Mouse (Mus musculus): Measurements from ENCODE around the gene Sema3g. TPM values are rescaled to one million over a fixed set of nuclear protein-coding genes. Genes with fewer than 3 reads are reported as not detected.
A peak's percentile ranks its signal among the peaks of the same experiment; 100 is the strongest.

Gene Sema3g
- 0.51 and 0.73 TPM in 2 replicates for polyA plus RNA-seq (2016; fragmentation: Nextera tagmentation; extraction: Ambion mirVana)

DNA sequence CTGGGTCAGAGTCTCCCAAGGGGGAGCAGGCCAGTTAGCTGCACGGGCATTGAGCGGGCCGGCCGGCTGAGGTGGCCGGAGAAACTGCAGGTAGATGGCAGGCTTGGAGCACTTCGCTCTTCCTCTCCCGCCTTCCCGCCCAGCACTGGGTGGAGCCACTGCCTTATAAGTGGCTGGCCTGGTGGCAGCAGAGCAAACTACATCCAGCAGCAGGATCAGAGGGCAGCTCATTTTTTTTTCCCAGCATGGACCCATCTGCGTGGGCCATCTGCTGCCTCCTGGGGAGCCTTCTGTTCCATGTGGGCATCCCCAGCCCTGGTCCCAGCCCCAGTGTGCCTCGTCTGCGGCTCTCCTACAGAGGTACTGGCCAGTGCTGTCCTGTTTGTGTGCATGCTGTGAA, at the start of gene Sema3g:
Gene Sema3g (plus strand): TSS at position 195 of the 400 bp plus-strand sequence.
- WGBS: 10% methylated on average over 11 of the region's 11 CpGs
- Histone ChIP-seq H3K36me3 (no peaks in the 10 kb centered on the region), H3K4me3 (peak within 1 kb of the TSS; percentile 9; the same call in 1 of the 2 replicates)

GRCm38 (mm10) chr14:31168425-31168824, 49.2 kb upstream of the Sema3g start, which contains the start of gene Stab1:
Gene Stab1, minus strand, starts transcription at chr14:31168641.
- peaks cover 19% of the 10 kb centered on the region for H3K4me1 ChIP-seq
- H3K9me3 ChIP-seq (replicated peaks): no peaks in the 10 kb centered on the region
- H3K36me3 ChIP-seq: peaks cover 40% of the 10 kb centered on the region
- 55% methylated on average over 10 of the region's 10 CpGs for WGBS
- no peak for DNase-seq (ENCODE audit: low spot score)
- H3K4me3 ChIP-seq: peak within 1 kb of the TSS; percentile 27
- no peaks in the 10 kb centered on the region for H3K27me3 ChIP-seq (ENCODE audit: low read depth, poor library complexity, severe bottlenecking)
- peak within 1 kb of the TSS; percentile 50; the same call in 1 of the 2 replicates for H3K27ac ChIP-seq

More for the DNA sequence above, at the start of gene Sema3g:
- DNase-seq (ENCODE audit: low spot score): peak; percentile 67
- Histone ChIP-seq H3K27me3 (ENCODE audit: low read depth, poor library complexity, severe bottlenecking) (no peaks in the 10 kb centered on the region), H3K27ac (peak within 1 kb of the TSS; percentile 57), H3K9me3 (replicated peaks) (no peaks in the 10 kb centered on the region), H3K4me1 (peaks cover 32% of the 10 kb centered on the region)

- peaks cover 19% of the 10 kb centered on the region for H3K4me1 ChIP-seq
- no peaks in the 10 kb centered on the region for H3K9me3 ChIP-seq (replicated peaks)
- no peak overlapping the region for H3K4me3 ChIP-seq
- no peaks in the 10 kb centered on the region for H3K27me3 ChIP-seq (ENCODE audit: low read depth, poor library complexity, severe bottlenecking)
- DNase-seq (ENCODE audit: low spot score): no peak
- peaks cover 51% of the 10 kb centered on the region for H3K36me3 ChIP-seq
- no peak overlapping the region for H3K27ac ChIP-seq
- 83% methylated on average over 6 of the region's 6 CpGs for WGBS
Observed at GRCm38 (mm10) chr14:31169508-31169907, 48.2 kb upstream of the Sema3g start.

DNA sequence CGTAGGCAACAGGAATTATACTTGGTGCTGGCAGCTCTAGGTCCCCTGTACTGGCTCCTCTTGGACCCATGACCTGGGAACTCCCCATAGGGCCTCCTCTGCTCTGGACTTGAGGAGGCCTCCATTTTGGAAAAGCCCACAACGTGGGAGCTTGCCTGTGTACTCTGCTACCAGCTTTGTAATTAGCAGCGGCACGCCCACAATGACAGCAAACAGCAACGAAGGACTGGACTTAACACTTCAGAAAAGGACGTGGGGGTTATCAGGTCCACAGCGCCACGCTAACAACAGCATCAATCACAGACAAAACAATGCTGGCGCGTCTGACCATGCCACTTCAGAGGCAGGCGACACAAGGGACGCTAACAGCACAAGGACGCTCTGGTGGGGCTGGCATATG, 46.7 kb upstream of the Sema3g start:
- Histone ChIP-seq H3K36me3 (peaks cover 65% of the 10 kb centered on the region), H3K4me1 (peaks cover 15% of the 10 kb centered on the region), H3K9me3 (replicated peaks) (no peaks in the 10 kb centered on the region), H3K4me3 (no peak overlapping the region), H3K27ac (no peak overlapping the region), H3K27me3 (ENCODE audit: low read depth, poor library complexity, severe bottlenecking) (no peaks in the 10 kb centered on the region)
- no peak for DNase-seq (ENCODE audit: low spot score)
- WGBS: 88% methylated on average over 13 of the region's 13 CpGs

DNA sequence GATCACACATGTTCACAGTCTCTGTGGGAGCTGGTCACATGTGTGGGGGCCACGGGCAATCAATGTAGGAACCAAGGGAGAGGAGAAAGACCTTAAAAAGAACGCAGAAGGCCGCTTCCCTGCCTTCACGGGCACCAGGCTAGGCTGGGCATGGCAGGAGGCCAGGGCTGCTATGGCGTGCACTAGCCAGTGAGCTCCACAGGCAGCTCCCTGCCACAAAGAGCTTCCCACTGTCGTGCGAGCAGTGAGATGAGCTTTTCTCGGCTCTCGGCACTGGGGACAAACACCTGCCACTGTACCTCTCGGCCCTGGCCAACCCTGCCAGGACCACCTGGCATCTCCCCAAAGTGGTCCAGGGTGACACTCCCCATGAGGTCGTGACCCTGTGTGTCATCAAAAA, 46.3 kb upstream of the Sema3g start:
- WGBS: 93% methylated on average over 11 of the region's 11 CpGs
- Histone ChIP-seq H3K4me3 (no peak overlapping the region), H3K27ac (no peak overlapping the region), H3K36me3 (peaks cover 69% of the 10 kb centered on the region), H3K9me3 (replicated peaks) (no peaks in the 10 kb centered on the region), H3K4me1 (peaks cover 11% of the 10 kb centered on the region), H3K27me3 (ENCODE audit: low read depth, poor library complexity, severe bottlenecking) (no peaks in the 10 kb centered on the region)
- DNase-seq (ENCODE audit: low spot score): no peak

DNA sequence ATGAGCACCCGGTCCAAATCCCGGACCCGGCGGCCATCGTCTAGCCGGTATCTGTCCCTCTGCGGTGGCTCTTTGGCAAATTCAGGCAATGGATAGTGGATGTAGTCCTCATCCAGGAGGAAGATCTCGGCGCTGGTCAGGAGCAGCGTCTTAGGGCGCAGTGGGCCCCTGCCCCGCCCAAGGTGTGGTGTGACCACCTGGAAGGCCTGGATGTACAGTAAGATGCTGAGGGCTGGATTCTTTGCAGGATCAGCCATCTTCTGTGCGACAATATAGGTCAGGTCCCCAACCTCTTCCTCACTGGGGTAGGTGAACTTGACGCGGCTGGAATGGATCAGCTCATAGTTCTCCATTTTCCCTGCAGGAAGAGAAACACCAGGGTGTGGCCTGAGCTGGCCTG, 45.8 kb upstream of the Sema3g start:
- Histone ChIP-seq H3K4me1 (peaks cover 9% of the 10 kb centered on the region; the same call in 1 of the 2 replicates), H3K27me3 (ENCODE audit: low read depth, poor library complexity, severe bottlenecking) (no peaks in the 10 kb centered on the region), H3K27ac (no peak overlapping the region), H3K4me3 (no peak overlapping the region), H3K9me3 (replicated peaks) (no peaks in the 10 kb centered on the region), H3K36me3 (peaks cover 74% of the 10 kb centered on the region)
- no peak for DNase-seq (ENCODE audit: low spot score)
- 97% methylated on average over 15 of the region's 15 CpGs for WGBS

GRCm38 (mm10) chr14:31172781-31173455, 44.7 kb upstream of the Sema3g start:
- no peak overlapping the region for H3K4me3 ChIP-seq
- 89% methylated on average over 18 of the region's 18 CpGs for WGBS
- no peaks in the 10 kb centered on the region for H3K27me3 ChIP-seq (ENCODE audit: low read depth, poor library complexity, severe bottlenecking)
- no peak for DNase-seq (ENCODE audit: low spot score)
- peaks cover 85% of the 10 kb centered on the region for H3K36me3 ChIP-seq
- peaks cover 9% of the 10 kb centered on the region; the same call in 1 of the 2 replicates for H3K4me1 ChIP-seq
- no peaks in the 10 kb centered on the region for H3K9me3 ChIP-seq (replicated peaks)
- no peak overlapping the region for H3K27ac ChIP-seq

DNA sequence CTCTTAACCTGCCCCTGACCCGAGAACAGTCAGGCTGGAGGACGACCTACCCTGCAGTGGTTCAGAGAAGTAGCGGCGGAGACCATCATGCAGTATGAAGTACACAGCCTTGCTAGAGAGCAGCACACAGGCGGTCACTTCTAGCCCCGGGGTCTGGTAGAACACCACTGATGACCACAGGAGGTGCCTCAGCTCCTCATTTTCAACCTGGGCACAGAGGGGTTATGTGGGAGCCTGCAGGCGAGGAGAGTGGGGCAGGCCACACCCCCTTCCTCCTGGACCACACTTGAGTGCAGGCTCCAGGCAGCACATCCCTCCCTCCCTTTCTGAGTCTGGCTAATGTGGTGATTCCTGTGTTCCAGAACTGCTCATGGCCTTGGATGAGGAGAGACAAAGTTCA, 44.1 kb upstream of the Sema3g start:
- no peaks in the 10 kb centered on the region for H3K9me3 ChIP-seq (replicated peaks)
- peaks cover 91% of the 10 kb centered on the region for H3K36me3 ChIP-seq
- DNase-seq (ENCODE audit: low spot score): no peak
- H3K4me1 ChIP-seq: peaks cover 5% of the 10 kb centered on the region; the same call in 1 of the 2 replicates
- no peak overlapping the region for H3K4me3 ChIP-seq
- H3K27ac ChIP-seq: no peak overlapping the region
- no peaks in the 10 kb centered on the region for H3K27me3 ChIP-seq (ENCODE audit: low read depth, poor library complexity, severe bottlenecking)
- 87% methylated on average over 7 of the region's 7 CpGs for WGBS

DNA sequence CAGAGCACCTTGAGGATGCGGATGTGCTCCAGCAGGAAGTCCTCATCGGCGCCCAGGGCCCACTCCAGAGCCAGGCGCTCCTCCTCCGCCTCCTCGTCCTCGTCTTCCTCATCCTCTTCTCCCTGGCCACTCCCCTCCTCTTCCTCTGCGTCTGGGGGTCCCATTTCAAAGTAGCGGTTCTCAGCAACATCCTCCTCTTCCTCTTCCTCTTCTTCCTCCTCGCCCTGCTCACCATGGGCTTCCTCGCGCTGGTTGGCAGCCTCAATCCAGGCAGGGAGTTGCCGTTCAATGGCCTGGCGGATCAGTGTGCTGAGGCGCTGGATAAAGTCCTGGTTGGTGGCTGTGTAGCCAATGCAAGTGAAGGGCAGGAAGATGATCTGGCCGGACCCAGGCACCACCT, 40.4 kb upstream of the Sema3g start:
- 91% methylated on average over 16 of the region's 16 CpGs for WGBS
- no peak overlapping the region for H3K27ac ChIP-seq
- peaks cover 100% of the 10 kb centered on the region for H3K36me3 ChIP-seq
- no peak for DNase-seq (ENCODE audit: low spot score)
- no peak overlapping the region for H3K4me3 ChIP-seq
- no peaks in the 10 kb centered on the region for H3K9me3 ChIP-seq (replicated peaks)
- no peaks in the 10 kb centered on the region for H3K27me3 ChIP-seq (ENCODE audit: low read depth, poor library complexity, severe bottlenecking)
- no peaks in the 10 kb centered on the region for H3K4me1 ChIP-seq

DNA sequence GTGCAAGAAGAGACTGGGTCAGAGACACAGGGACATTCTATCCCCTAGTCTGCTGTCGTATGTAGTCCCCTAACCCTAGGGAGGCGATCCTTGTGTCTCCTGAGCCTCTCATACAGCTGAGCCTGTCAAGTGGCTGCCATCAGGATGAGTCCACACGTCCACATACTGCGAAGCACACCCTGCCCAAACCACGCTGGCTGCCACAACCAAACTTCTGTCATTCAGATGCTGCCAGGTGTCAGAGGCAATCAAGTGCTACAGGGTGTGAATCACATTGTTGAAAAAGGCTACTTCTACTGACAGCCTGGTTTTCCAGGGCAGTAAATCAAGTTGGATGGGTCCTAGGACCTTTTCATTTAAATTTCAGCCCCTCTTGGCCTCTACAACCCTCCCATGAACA, 39.9 kb upstream of the Sema3g start:
- peaks cover 100% of the 10 kb centered on the region for H3K36me3 ChIP-seq
- no peak overlapping the region for H3K4me3 ChIP-seq
- H3K4me1 ChIP-seq: no peaks in the 10 kb centered on the region
- DNase-seq (ENCODE audit: low spot score): no peak
- H3K27ac ChIP-seq: no peak overlapping the region
- H3K27me3 ChIP-seq (ENCODE audit: low read depth, poor library complexity, severe bottlenecking): no peaks in the 10 kb centered on the region
- no peaks in the 10 kb centered on the region for H3K9me3 ChIP-seq (replicated peaks)
- 93% methylated on average over 5 of the region's 5 CpGs for WGBS

- WGBS: 94% methylated on average over 12 of the region's 12 CpGs
- Histone ChIP-seq H3K36me3 (peaks cover 100% of the 10 kb centered on the region), H3K27ac (no peak overlapping the region), H3K27me3 (ENCODE audit: low read depth, poor library complexity, severe bottlenecking) (no peaks in the 10 kb centered on the region), H3K9me3 (replicated peaks) (no peaks in the 10 kb centered on the region), H3K4me3 (no peak overlapping the region), H3K4me1 (no peaks in the 10 kb centered on the region)
- no peak for DNase-seq (ENCODE audit: low spot score)
Observed at GRCm38 (mm10) chr14:31179677-31180365, 37.8 kb upstream of the Sema3g start.

DNA sequence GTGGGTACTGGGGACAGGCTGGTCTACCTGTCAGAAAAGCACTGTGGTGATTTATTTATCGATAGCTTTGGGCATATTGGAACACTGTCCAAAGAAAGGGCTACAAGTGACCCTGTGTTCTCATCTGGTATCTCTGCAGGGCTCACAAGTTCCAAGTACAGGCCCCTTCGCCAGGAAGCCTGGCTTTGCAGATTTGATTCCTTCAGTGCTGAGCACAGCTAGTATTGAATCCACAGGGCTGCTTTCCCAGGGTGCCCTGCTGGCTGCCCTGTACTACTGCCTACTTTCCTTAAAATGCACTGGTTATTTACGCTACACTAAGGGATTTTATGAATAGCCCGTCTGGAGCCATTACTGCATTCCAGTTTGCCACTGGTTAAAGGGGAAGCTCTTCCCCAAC, 36.1 kb upstream of the Sema3g start:
- DNase-seq (ENCODE audit: low spot score): no peak
- Histone ChIP-seq H3K9me3 (replicated peaks) (no peaks in the 10 kb centered on the region), H3K4me1 (no peaks in the 10 kb centered on the region), H3K36me3 (peaks cover 100% of the 10 kb centered on the region), H3K4me3 (no peak overlapping the region), H3K27me3 (ENCODE audit: low read depth, poor library complexity, severe bottlenecking) (no peaks in the 10 kb centered on the region), H3K27ac (no peak overlapping the region)
- 90% methylated on average over 4 of the region's 4 CpGs for WGBS

- Histone ChIP-seq H3K27me3 (ENCODE audit: low read depth, poor library complexity, severe bottlenecking) (no peaks in the 10 kb centered on the region), H3K4me1 (no peaks in the 10 kb centered on the region), H3K27ac (no peak overlapping the region), H3K36me3 (peaks cover 100% of the 10 kb centered on the region), H3K4me3 (no peak overlapping the region), H3K9me3 (replicated peaks) (no peaks in the 10 kb centered on the region)
- WGBS: 82% methylated on average over 2 of the region's 2 CpGs
- no peak for DNase-seq (ENCODE audit: low spot score)
Observed at GRCm38 (mm10) chr14:31182786-31183290, 34.8 kb upstream of the Sema3g start.

All from limb, embryonic 10.5 days (tissue).